Mouse (Mus musculus): ENCODE measurements around the gene Etl4.
"Not testable (repeated sequence)": the region's sequence is repeated elsewhere in the genome, so short reads cannot be mapped to it uniquely, and the experiment has no call there.

The Etl4 gene

GRCm38 (mm10) chr2:20167073-20167472, 257.5 kb downstream of the Etl4 start:
- no peak for DNase-seq (ENCODE audit: low read depth, low spot score)

- DNase-seq (ENCODE audit: low read depth, low spot score), result no peak
Observed at GRCm38 (mm10) chr2:20167566-20167965, 258.0 kb downstream of the Etl4 start.

- DNase-seq (ENCODE audit: low read depth, low spot score), result no peak
Observed at GRCm38 (mm10) chr2:20168156-20168555, 258.6 kb downstream of the Etl4 start.

- not testable (repeated sequence) for DNase-seq (ENCODE audit: low read depth, low spot score)
Observed at GRCm38 (mm10) chr2:20176456-20177184, 267.0 kb downstream of the Etl4 start.

- DNase-seq (ENCODE audit: low read depth, low spot score), result not testable (repeated sequence)
Observed at GRCm38 (mm10) chr2:20177236-20177635, 267.7 kb downstream of the Etl4 start.

- not testable (repeated sequence) for DNase-seq (ENCODE audit: low read depth, low spot score)
Observed at GRCm38 (mm10) chr2:20180561-20180960, 271.0 kb downstream of the Etl4 start.

GRCm38 (mm10) chr2:20187223-20187622, 277.6 kb downstream of the Etl4 start:
- DNase-seq (ENCODE audit: low read depth, low spot score), result not testable (repeated sequence)

- DNase-seq (ENCODE audit: low read depth, low spot score), result no peak
Observed at GRCm38 (mm10) chr2:20203011-20203410, 293.4 kb downstream of the Etl4 start.

- no peak for DNase-seq (ENCODE audit: low read depth, low spot score)
Observed at GRCm38 (mm10) chr2:20206647-20207046, 297.1 kb downstream of the Etl4 start.

GRCm38 (mm10) chr2:20208683-20209194, 299.2 kb downstream of the Etl4 start:
- no peak for DNase-seq (ENCODE audit: low read depth, low spot score)

GRCm38 (mm10) chr2:20209359-20209758, 299.8 kb downstream of the Etl4 start:
- DNase-seq (ENCODE audit: low read depth, low spot score), result no peak

GRCm38 (mm10) chr2:20216275-20216674, 306.7 kb downstream of the Etl4 start:
- DNase-seq (ENCODE audit: low read depth, low spot score), result no peak

GRCm38 (mm10) chr2:20216686-20217437, 307.3 kb downstream of the Etl4 start:
- DNase-seq (ENCODE audit: low read depth, low spot score), result no peak

- no peak for DNase-seq (ENCODE audit: low read depth, low spot score)
Observed at GRCm38 (mm10) chr2:20231371-20231770, 321.8 kb downstream of the Etl4 start.

GRCm38 (mm10) chr2:20248043-20248664, 338.6 kb downstream of the Etl4 start:
- no peak for DNase-seq (ENCODE audit: low read depth, low spot score)

- no peak for DNase-seq (ENCODE audit: low read depth, low spot score)
Observed at GRCm38 (mm10) chr2:20249403-20249802, 339.8 kb downstream of the Etl4 start.

- no peak for DNase-seq (ENCODE audit: low read depth, low spot score)
Observed at GRCm38 (mm10) chr2:20276124-20276523, 366.5 kb downstream of the Etl4 start.

- DNase-seq (ENCODE audit: low read depth, low spot score), result no peak
Observed at GRCm38 (mm10) chr2:20281903-20282302, 372.3 kb downstream of the Etl4 start.

- DNase-seq (ENCODE audit: low read depth, low spot score), result no peak
Observed at GRCm38 (mm10) chr2:20284425-20284824, 374.8 kb downstream of the Etl4 start.

- no peak for DNase-seq (ENCODE audit: low read depth, low spot score)
Observed at GRCm38 (mm10) chr2:20290982-20291740, 381.6 kb downstream of the Etl4 start.

- no peak for DNase-seq (ENCODE audit: low read depth, low spot score)
Observed at GRCm38 (mm10) chr2:20291741-20292110, 382.1 kb downstream of the Etl4 start.

- no peak for DNase-seq (ENCODE audit: low read depth, low spot score)
Observed at GRCm38 (mm10) chr2:20293336-20293735, 383.8 kb downstream of the Etl4 start.

Data from c-Kit-negative CD71-positive TER-119-positive erythroid progenitor cells, embryonic 14.5 days (primary cell).